Mouse (Mus musculus): ENCODE measurements around the gene Ncstn.

- TF ChIP-seq CTCF (IDR thresholded peaks at IDR 0.05; ENCODE audit: low read depth) (no peak), EP300 (IDR thresholded peaks at IDR 0.05; ENCODE audit: low read depth) (no peak)
Measured at GRCm38 (mm10) chr1:172046410-172046809, 36.2 kb downstream of the Ncstn start.

Measured in liver, embryonic 14.5 days (tissue).